Mouse (Mus musculus): ENCODE results near the gene Hapln4.
"Not testable (repeated sequence)": the region's sequence is repeated elsewhere in the genome, so short reads cannot be mapped to it uniquely, and the experiment has no call there.

Gene Hapln4

GRCm38 (mm10) chr8:70083285-70083684 lies at the start of gene Hapln4:
Gene Hapln4 (plus strand): TSS chr8:70083457.
- peak; percentile 23 for DNase-seq

GRCm38 (mm10) chr8:70037994-70038393 lies 45.3 kb upstream of the Hapln4 start:
- DNase-seq: no peak

- DNase-seq: peak; percentile 73
Measured at GRCm38 (mm10) chr8:70041885-70042546, 41.2 kb upstream of the Hapln4 start.

- DNase-seq: peak; percentile 98
Measured at GRCm38 (mm10) chr8:70042583-70043455, 40.4 kb upstream of the Hapln4 start, which contains the start of the genes Mau2 and Sugp1. Gene Mau2 (minus strand): TSS chr8:70042734. Gene Sugp1 (plus strand): TSS chr8:70042813.

- DNase-seq: no peak
Measured at GRCm38 (mm10) chr8:70043996-70044395, 39.3 kb upstream of the Hapln4 start.

DNA sequence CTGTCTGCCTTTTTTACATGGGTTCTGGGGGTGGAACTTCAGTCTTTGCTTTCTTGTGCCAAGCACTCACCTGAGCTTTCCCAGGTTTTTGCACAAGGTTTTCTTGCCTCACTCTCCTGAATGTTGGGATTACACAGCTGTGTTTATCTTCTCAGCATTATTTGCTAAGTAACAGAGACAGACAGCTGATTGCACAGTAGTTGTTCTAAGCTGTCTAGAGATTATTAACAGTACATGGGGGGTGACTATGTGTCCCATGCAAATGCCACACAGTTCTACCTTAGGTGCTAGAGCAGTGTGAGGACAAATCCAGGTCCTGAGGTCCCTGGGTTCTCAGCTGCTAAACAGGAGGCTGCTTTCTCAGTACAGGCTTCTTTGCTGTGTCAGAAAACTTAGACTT lies 33.6 kb upstream of the Hapln4 start:
- DNase-seq: no peak

GRCm38 (mm10) chr8:70050434-70050833 lies 32.8 kb upstream of the Hapln4 start:
- not testable (repeated sequence) for DNase-seq

DNA sequence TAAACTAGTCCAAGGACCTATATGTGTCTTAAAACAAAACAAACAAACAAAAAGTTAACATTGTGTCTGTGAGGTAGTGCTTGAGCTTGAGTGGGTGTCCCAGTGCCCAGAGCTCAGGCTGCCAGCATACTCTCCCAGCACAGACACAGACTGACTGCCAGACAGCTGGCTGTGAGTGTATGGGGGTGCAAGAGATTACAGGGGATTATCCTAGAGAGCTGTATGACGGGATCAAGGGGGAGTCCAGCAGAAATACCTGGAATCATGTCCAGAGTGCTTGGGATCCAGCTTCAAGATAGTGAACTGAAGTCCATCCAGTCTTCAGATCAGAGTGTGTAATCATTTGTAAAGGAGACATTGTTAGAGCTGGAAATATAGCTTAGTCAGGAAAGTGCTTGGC lies 25.5 kb upstream of the Hapln4 start:
- no peak for DNase-seq

DNA sequence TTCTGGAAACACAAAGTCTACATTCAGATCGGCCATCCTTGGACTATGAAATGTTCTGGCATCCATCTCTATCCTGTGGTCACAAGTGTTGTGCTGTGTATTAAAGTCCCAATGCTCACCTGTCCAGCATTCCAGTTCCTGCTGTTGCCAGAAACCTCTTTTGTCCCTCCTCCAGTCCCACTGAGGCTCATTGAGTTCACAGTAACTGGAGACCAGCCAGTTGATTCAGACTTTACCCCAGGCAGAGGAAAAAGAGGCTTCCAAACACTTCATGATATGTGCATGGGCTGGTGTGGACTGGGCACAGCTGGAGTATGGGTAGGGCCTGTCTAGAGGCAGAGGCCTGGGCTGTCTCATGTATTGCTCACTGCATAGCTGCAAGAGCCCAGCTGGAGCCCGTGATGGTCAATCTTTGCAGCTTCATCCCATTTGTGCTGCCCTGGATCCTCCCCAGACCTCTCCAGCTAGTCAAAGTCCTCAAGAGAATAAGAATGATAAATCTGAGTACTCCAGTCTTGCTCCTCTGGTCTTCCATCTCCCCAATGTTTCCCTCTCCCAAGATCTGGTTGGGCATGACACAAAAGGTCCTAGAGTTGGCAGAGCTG lies 11.3 kb upstream of the Hapln4 start:
- DNase-seq: no peak

DNA sequence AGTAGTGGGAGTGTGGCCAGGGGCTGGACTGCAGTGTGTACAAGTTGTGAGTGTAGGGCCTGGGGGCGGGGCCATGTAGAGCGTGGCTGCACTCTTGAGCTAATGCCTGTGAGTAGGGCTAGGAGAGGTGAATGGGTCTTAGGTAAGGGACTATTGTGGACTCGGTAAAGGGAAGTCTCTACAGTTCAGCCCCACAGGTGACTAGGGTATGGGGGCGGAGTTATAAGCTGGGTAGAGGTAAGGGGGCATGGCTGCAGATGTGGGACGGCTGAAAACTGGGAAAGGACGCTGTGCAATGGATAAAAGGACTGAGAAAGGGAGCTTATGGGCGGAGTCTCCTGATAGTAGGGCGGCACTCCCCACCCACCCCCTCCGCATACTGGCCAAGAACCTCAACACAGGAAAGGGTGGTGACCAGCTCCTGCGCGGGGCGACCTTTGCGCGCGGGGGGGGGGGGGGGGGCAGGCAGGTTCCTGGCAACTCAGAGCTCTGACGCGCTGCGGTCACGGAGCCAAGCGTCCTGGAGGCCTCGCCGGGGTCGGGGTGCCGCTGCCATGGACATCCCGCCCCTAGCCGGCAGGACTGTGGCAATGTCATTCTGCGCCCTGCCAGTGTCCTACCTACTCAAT lies 10.7 kb upstream of the Hapln4 start, which contains the start of gene Tm6sf2:
Gene Tm6sf2, plus strand, starts transcription at position 484 of the 629 bp plus-strand sequence.
- no peak for DNase-seq

DNA sequence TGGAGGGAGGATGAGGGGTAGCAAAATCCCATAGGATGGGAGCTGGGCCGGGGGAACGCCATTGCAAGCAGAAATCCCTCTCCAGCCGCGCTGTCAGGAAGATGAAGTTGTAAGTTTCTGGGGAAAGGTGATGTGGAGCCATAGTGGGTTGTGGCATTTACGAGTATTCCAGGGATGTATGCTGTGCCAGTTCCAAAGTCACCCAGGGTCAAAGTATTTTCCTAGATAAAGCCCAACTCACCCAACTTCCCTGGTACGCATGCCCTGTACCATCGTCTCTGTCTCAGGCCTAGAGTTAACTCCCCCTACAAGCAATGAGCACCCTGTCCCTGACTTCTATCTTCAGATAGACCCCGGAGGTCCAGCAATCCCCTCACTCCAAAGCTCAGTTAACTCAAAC lies 10.1 kb upstream of the Hapln4 start:
- no peak for DNase-seq

DNA sequence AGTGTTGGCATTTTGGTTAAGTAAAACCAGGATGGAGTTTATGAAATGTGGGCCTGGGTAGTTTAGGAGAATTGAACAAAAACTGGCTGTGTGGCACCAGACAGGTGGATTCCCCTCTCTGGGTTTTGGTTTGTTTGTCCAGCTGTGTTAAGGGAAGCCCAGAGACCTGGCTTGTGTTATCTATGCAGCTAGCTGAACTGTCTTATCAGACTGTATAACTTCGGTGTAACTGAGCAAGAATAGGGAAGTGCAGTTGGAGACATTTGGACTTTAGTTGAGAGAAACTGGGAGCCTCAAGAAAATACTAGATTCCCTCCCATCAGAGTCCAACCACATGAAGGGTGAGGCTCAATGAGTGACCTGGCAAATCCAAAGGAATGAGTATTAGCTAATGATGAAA lies 9.6 kb upstream of the Hapln4 start:
- DNase-seq: no peak

DNA sequence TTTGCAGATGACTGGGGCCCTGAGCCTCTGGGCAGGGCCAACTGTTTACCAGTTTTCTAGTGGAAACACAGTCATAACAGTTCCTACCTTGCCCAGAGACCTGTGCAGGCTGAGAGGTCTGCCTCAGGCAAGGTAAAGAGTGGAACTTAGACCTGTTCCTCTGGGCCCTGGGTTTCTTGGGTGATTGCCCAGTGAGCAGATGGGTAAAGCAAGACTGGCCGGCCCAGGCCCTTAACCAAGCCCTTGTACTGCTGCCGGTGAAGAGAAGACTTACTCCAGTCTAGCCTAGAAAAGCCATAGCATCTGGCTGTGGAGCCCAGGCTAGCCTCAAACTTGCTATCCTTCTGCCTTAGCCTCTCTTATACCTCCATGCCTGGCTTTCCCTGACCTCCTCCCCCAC lies 1.3 kb upstream of the Hapln4 start:
- DNase-seq: no peak

- DNase-seq: peak; percentile 24
Measured at GRCm38 (mm10) chr8:70084191-70085065, 1.2 kb downstream of the Hapln4 start.

DNA sequence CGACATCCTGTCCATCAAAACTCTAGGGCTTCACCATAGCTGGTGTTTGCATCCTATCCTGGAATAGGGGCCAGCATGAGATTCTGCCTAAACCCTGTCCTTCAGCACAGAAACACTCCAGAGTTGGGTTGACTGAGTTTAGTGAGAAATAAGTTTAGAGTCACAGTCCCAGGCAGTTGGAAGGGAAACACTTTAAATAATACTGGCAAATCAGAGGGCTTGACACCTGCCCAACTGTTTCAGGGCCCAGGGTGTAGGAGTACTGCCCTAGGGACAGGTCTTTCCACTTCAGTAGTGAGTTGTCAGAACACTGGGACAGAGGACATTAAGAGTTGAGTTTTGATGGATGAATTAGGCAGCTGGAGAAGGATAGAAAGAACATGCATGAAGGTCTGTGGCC lies 2.9 kb downstream of the Hapln4 start:
- DNase-seq: no peak

DNA sequence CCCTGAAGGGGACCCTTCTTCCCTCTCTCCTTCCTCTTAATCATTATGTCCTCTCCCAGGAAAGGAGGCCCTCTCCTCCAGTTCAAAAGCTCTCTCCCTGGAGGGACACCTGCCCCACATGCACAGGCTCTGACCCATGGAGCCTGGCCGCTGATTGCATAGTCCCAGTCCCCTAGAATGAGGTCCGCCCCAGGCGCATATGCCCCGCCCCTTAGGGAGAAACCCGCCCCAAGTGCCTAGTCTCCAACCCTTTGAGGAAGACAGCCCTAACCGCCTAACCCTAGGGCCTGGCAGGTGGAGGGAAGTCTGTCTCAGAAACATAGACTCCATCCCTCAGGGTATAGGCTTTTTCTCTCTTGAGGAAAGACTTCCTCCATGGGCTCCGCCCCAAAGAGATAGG lies 4.0 kb downstream of the Hapln4 start:
- DNase-seq: no peak

DNA sequence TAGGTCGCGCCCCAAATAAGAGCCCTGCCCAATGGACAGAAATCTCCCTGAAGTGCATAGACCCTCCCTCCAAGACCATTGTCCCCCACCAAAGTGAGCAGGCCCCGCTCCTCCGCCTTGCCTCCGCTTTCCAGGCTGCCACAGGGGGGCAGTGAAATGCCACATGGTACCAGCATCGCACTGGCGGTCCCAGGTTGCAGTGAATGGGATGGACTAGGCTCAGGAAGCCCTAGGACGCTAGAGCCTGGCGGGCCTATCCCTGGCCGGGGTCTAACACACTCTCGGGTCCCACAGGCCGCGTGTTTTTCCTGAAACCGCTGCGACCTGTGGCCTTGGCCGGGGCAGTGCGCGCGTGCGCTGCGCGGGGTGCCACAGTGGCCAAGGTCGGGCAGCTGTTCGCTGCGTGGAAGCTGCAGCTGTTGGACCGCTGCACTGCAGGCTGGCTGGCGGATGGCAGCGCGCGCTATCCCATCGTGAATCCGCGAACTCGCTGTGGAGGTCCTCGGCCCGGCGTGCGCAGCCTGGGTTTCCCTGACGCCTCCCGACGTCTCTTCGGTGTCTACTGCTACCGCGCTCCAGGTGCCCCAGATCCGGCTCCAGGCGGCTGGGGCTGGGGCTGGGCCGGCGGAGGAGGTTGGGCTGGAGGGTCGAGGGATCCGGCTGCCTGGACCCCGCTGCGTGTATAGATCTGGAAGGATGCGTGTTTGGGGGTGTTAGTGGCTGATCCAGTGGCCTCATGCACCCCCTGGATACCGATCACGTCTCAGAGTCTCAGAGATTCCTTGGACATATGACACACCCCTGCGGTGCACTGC lies 4.8 kb downstream of the Hapln4 start:
- peak; percentile 60 for DNase-seq

DNA sequence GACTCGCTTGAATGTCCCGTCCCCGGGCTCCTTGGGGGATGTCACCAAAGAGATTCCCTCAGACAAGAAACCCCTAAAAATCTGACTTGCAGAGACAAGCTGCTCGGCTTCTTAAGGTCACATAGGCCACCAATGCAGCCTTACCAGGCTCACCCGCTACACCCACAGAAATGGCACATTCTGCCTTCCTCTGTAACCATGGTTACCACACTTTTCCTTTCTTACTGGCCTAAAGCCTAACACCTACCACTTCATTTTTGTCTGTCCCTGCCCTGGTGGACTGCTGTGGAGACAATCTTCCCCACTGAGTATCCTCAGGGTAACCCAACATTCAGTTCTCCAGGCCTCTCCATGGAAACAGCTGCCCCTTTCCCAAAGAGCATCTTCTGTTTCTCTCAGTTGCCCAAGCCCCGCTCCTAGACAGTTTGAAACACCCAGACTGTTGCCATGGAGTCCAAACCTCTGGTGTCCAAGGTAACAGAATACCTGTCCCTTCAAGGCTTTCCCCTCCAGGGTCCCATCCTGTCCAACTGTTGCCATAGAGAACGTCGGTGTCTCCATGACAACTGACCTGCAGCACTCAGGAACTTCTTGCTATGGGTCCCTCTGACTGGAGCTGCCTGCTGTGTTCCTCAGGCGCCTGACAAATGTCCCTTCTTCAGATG lies 6.2 kb downstream of the Hapln4 start:
- no peak for DNase-seq

DNA sequence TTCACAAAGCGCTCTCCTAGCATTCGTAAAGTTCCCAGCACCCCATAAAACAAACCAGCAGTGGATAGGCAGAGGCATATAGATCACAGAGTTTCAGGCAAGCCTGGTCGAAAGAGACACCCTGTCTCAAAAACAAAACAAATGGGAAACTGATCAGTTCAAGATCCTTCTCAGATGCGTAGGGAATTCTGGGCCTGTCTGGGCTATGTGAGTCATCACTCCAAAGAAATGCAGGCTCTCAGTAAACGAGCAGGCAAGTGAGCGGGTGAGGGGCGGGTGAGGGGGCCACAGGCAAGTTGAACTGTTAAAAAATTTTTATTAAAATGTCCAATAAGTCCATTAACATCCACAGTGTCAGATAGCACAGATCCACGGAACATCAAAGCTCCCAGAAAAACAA lies 9.5 kb downstream of the Hapln4 start:
- DNase-seq: no peak

- no peak for DNase-seq
Measured at GRCm38 (mm10) chr8:70099276-70099675, 16.0 kb downstream of the Hapln4 start.

DNA sequence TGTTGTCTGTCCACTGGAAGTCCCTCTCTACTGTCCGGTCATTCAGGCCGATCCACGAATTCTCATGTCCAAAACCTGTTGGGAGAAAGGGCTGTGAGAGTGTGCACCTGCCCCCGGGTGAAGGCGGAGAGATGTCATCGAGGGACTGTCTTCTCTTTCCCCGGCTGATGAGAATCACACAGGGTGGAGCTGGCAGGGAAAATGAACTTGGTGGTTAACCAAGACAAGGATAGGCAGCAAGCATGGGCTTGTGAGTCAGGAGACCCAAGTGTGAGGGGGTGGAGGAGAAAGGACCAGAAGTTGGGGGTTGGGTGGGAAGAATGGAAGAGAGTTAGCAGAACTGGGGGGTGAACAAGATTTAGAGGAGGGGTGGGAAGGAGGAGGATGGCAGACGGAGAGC lies 17.0 kb downstream of the Hapln4 start:
- DNase-seq: no peak
